Mouse (Mus musculus): Measurements from ENCODE around the gene Spint2.

Gene Spint2

DNA sequence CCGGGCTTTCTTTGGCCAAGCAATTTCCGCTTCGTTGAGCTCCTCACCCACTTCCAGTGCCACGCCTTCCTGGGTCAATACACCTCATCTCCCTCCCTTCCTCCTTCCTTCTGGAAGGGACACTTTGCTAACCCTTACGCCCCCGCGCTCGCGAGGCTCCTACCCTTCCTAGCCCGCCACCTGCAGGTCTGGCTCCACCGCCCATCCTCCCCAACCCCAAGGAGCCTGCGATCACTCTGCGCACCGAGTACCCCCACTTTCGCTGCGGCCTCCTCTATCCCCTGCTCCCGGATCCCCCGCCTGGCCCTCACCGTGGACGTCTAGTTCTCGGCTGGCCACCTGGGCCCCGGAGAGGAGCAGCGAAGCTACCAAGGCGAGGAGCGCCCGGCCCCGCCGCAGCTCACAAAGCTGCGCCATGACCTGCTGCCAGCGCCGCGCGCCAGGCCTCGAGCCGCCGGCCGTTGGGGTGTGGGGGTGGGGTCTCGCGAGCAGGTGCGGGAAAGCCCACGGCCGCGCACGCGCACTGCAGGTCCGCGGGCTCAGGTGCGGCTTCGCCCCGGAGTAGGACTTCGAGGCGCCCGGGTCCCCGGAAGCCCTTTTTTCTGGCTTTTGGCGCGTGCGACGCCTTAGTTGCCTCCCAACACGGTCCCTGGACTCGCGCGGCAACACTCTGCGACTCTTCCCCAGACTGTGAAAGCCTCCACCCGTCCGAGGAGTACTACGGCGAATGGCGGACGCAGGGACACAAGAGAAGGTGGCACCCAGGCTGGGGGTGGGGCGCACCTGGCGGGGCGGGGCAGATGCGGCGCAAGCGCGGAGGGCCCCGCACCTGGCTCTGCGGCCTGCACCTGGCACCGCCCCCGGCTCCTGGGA, at the start of gene Spint2:
Gene Spint2, minus strand, starts transcription at position 712 of the 873 bp plus-strand sequence.
- peak; percentile 92 for DNase-seq (ENCODE audit: low read depth, low spot score)

DNA sequence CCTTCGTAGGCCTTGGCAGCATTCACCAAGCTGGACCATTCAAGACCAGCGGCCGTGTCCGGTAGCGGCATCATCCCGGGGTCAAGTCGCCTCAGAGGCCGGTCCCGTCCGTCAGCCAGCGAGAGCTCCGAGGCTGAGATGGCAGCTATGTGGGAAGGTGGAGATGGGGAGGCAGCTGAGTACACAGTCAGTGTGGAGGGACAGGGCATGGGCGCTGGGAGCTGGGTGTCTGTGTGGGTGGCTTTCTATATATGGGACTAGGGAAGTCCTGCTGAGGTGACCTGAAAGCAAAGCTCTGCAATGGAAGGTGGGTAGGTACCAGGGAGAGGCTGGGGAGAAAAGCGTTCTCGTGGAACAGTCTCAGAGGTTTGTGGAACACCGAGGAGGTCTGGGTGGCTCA, 47.3 kb upstream of the Spint2 start:
- no peak for DNase-seq (ENCODE audit: low read depth, low spot score)

GRCm38 (mm10) chr7:29327087-29327486, 45.4 kb upstream of the Spint2 start:
- no peak for DNase-seq (ENCODE audit: low read depth, low spot score)

DNA sequence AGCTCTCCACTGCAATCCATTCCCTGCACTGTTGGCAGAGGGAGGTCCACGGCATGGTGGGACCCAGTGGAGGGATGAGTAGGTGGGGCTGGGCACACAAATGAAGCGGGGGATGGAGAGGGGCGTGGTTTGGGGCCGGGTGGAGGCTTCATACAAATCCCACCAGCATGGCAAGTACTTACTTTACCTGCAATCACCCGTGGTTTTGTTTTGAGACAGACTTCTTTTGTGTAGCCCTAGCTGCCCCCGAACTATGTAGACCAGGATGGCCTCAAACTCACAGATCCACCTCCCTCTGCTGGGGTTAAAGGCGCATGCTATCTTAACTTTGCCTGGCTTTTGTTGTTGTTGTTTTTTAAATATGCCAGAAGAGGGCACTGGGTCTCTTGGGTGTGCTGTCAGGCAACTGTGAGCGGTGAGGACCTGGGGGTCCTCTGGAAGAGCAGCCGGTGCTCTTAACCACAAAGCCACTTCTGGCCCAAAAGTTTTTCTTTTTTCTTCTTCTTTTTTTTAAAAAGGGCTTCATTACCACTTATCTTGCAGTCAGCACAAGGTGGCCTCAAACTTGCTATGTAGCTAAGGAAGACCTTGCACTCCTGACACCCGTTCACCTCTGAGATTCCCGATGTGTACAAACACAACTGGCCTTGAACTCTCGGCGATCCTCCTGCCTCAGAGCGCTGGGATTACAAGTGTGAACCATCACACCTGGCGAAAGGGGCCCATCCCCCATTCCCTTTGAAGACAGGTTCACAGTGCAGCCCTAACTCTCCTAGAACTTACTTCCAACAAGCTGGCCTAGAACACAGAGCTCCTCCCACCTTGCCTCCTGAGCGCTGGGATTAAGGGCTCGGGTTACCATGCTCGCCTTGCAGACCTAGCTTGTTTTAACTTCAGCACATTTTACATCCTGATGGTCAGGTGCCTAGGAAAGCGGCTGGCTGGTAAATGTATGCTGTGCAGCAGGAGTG, 37.9 kb upstream of the Spint2 start:
- peak; percentile 85 for DNase-seq (ENCODE audit: low read depth, low spot score)

GRCm38 (mm10) chr7:29318115-29318911, 36.6 kb upstream of the Spint2 start:
- DNase-seq (ENCODE audit: low read depth, low spot score) = no peak

- peak; percentile 83 for DNase-seq (ENCODE audit: low read depth, low spot score)
Observed at GRCm38 (mm10) chr7:29317558-29317957, 35.8 kb upstream of the Spint2 start.

GRCm38 (mm10) chr7:29316976-29317375, 35.3 kb upstream of the Spint2 start:
- DNase-seq (ENCODE audit: low read depth, low spot score) = peak; percentile 83

DNA sequence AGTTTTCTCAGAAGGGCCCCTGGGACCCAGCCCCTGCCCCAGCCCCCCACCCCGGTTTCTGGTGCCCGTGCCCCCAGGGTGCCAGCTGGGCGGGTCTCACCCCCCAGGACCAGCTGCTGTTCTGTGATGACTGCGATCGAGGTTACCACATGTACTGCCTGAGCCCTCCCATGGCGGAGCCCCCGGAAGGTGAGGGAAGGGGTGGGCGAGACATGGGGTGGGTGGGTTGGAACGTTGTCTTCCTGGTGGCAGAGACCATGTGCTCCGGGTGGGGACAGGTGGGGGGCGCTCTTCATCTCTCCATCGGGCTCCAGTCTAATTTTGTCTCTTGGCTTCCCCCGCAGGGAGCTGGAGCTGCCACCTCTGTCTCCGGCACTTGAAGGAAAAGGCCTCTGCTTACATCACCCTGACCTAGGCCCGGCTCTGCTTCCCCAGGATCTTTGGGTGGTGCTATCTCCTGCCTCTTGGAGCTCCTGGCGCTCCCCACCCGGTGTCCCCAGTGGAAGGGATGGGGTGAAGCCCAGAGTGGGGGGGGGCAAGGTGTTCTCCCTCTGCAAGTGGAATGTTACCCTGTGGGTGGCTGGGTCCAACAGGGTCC, 34.5 kb upstream of the Spint2 start:
- DNase-seq (ENCODE audit: low read depth, low spot score) = no peak

GRCm38 (mm10) chr7:29314844-29315628, 33.3 kb upstream of the Spint2 start:
- no peak for DNase-seq (ENCODE audit: low read depth, low spot score)

DNA sequence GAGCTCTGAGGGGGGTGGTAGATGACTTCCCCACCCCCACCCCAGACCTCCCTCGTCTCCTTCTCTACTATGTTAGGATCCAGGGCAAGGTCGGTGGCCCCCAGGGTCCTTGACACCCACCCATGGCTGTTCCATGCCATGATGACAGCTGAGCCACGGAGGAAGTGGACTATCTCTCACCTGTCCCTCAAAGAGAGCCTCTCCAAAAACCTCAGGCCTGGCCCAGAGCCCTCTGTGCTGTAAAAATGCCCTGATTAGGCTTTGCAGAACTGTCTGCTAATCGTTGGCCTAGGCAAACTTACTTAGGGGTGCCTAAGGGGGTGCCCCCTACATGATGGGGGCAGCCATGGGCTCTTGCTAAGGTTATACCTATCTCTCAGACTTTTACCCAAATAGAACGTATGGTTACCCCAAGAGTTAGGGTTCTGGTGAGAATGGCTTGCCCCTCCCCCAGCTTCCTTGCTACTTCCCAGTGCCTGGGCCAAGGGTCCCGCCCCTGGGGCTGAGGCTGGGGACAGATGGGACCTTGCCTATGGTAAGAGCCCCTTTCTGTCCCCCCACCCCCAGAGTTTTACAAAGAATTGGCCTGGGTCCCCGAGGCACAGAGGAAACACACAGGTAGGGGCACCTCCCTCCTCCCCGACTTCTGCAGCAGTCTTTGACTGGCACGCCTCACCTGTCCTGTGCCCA, 32.0 kb upstream of the Spint2 start:
- no peak for DNase-seq (ENCODE audit: low read depth, low spot score)

DNA sequence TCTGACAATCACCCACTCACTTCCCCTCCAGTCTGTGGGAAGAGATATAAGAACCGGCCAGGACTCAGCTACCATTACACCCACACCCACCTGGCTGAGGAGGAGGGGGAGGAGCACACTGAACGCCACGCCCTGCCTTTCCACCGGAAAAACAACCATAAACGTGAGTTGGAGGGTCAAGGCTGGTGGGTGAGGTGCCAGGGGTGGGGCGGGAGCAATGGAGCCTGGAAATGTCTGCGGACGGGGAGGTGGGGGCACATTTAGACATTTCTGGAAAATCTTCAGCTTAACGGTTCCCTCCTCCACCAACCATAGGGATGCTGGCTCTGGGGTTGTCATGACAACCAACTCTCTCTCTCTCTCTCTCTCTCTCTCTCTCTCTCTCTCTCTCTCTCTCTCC, 31.3 kb upstream of the Spint2 start:
- DNase-seq (ENCODE audit: low read depth, low spot score) = no peak

- no peak for DNase-seq (ENCODE audit: low read depth, low spot score)
Observed at GRCm38 (mm10) chr7:29309749-29310148, 28.0 kb upstream of the Spint2 start.

DNA sequence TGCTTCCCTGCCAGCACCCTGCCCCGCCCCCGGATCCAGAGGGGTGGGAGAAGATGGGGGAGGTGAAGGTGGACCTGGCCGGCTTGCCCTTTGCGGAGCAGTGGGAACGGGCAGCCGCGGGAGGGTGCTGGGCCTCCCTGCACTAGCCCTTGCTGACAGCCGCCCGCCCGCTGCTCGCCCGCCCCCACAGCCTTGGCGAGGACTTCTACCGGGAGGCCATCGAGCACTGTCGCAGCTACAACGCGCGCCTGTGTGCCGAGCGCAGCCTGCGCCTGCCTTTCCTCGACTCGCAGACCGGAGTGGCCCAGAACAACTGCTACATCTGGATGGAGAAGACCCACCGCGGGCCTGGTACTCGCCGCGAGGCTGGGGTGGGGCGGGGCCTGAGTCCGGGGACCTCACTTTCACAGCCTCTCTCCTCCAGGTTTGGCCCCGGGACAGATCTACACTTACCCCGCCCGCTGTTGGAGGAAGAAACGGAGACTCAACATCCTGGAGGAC, 27.6 kb upstream of the Spint2 start:
- DNase-seq (ENCODE audit: low read depth, low spot score) = peak; percentile 42

- peak; percentile 92 for DNase-seq (ENCODE audit: low read depth, low spot score)
Observed at GRCm38 (mm10) chr7:29307350-29308104, 25.8 kb upstream of the Spint2 start.

DNA sequence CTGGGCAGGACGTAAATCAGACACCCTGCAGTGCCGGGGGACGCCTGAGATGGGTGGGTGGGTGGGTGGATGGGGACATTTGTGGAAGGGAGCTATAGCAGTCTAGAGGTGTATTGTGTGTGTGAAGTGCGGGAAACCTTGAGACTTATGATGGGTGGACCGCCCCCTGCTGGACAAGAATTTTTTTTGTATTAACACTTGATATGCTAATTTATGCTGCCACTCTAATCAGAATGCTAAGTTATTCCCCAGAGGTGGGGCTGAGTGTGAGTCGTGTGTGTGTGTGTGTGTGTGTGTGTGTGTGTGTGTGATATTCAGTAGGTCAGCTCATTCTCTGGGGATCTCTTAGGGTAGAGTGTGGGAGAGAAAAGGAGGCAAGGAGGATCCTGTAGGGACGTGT, 24.9 kb upstream of the Spint2 start:
- peak; percentile 76 for DNase-seq (ENCODE audit: low read depth, low spot score)

DNA sequence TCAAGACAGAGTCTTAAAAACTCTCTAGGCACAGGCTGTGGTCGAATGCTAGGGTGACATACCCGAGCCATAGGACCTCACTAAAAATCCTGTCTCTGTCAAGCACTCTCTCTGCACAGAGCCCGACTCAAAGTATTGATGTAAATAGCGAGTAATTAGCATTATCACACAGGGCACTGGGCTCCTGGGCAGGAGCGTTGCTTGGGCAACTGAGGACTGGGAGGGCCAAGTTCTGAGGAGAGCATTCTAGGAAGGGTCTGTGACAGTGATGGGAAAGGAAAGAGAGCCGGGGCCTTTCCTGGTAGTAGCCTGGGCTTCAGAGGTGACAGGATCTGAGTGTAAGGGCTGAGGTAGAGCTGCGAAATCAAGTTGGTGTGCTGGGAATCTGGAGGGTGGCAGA, 24.4 kb upstream of the Spint2 start:
- no peak for DNase-seq (ENCODE audit: low read depth, low spot score)

- no peak for DNase-seq (ENCODE audit: low read depth, low spot score)
Observed at GRCm38 (mm10) chr7:29305263-29305988, 23.7 kb upstream of the Spint2 start.
